Mouse (Mus musculus) cerebral cortex, adult 2 months (tissue): ENCODE measurements around the gene Gm44596.

Experiments
- WGBS: fragments of 180-500 bp; shearing (Covaris S2); methylation state at CpG from one replicate; pipeline ENCODE4 v1.1.7; 2018; 5-methylcytosine and 5-hydroxymethylcytosine counted together

Gene Gm44596

GRCm38 (mm10) chr6:128380594-128381167, 5.4 kb downstream of the Gm44596 start:
- WGBS, result 63% methylated on average over 1 of the region's 1 CpGs

DNA sequence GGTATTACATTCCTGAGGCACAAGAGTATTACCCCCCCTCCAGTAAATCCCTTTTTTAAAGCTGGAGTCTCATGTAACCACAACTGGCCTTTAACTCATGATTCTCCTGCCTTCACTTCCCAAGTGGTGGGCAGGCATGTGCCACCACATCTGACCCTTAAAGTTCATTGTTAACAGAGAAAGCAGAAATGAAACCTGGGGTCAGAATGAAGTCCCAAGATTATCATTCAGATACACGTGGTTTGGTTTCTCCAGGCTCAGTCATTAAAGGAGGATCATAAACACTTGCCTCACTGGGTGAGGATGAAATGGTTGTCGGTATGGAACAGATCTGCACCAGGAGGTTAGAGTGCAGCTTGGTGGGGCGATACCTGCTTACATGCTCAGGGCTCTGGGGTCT, 6.0 kb downstream of the Gm44596 start:
- 85% methylated on average over 3 of the region's 3 CpGs for WGBS

DNA sequence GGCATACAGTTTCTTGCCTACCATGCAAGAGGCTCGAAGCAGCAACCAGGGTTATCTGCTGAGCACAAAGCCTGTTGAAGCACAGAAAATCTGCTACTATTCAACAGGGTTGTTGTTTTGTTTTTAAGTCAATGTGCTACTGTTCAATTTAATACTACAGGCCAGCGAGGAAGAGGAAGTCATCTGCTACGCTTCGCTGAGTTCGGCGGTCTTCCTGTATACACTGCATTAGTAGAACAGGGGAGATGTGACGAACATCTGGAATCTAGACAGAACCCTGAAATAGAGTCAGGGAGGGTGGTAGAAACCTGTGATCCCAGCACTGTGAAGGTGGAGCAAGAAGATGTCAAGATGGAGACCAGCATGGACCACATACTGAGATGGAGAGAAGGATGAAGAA, 8.4 kb downstream of the Gm44596 start:
- WGBS, result 85% methylated on average over 7 of the region's 7 CpGs

DNA sequence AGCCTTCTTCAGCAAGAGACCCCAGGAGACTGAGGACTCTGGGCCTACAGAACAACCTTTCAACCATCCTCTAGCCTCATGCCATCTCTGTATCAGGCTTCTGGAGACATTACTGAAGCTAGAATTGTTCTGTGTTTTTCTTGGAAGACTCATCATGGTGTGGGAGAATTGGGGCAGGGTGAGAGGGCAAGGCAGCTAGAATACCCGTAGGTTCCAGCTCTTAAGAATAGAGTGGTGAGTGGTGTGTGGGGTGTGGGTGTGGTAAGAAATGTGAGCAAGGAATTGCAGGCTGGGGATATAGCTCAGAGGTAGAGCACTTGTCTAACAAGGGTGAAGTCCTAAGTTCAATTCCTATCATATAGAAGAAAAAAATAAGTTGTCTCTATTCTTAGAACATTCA, 9.7 kb downstream of the Gm44596 start:
- WGBS, result 58% methylated on average over 1 of the region's 1 CpGs

- 89% methylated on average over 1 of the region's 1 CpGs for WGBS
These were observed 13.9 kb downstream of the Gm44596 start for GRCm38 (mm10) chr6:128389185-128389584.

- 63% methylated on average over 1 of the region's 1 CpGs for WGBS
These were observed 15.4 kb downstream of the Gm44596 start for GRCm38 (mm10) chr6:128390683-128391082.

DNA sequence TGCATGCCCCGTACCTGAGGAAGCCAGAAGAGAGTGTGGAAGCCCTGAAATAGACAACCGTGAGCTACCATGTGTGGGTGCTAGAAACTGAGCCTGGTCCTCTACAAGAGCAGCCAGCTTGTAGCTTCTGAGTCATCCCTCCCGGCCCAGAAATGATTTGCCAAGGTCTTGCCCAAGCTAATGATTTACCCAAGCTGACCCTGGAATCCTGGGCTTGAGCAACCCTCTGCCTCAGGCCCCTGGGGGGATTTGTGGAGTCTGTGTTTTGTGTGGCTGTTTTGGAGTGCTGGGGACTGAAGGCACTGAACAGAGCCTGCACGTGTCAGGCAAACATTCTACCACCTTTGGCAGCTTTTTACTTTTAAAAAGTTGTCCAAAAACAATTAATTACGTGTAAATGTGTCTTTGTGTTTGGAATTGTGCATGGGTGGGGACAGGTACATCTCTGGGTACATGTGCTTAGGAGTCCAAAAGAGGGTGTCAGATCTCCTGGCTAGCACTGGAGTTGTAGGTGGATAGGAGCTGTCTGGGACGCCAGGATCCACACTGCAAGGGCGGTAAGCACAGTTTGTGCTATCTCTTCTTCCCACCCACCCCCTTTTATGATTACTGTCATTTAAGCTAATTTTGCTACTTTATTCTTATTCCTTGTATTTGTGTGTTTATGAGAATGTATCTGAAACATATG, 22.4 kb downstream of the Gm44596 start:
- WGBS, result 65% methylated on average over 7 of the region's 7 CpGs

- 73% methylated on average over 3 of the region's 3 CpGs for WGBS
These were observed 23.7 kb downstream of the Gm44596 start, which contains the start of gene Nrip2 for GRCm38 (mm10) chr6:128398996-128399395. TSS of gene Nrip2 (plus strand) at chr6:128399296.

GRCm38 (mm10) chr6:128399421-128400185, 24.3 kb downstream of the Gm44596 start:
- WGBS, result 30% methylated on average over 20 of the region's 21 CpGs

GRCm38 (mm10) chr6:128404708-128405107, 29.4 kb downstream of the Gm44596 start:
- WGBS, result 43% methylated on average over 5 of the region's 5 CpGs

DNA sequence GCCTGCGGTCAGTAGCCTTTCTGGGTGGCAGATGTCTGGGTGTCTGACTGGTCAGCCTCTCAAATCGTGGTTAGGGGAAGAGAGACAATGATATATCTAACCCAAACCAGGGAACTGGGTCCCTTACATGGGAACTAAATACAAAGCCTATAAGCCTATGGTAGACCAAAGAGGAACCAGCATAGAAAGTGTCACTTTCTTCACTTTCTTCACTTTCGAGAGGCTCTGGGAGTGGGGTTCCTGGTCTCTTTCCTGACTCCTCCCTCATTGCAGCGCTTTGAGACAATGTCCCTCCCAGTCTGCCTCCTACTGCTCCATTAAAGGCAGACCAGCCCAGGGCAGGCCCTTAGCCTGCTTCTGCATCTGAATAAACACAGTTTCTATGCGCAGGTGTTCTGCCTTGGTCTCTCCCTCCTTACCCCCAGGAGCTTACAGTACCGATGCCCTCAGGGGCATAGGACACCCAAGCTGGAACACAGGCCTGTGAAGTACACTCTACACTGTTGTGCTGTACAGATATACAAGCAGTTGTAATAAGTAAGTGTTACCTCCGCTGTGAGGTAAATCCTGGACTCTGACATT, 33.3 kb downstream of the Gm44596 start:
- 90% methylated on average over 7 of the region's 7 CpGs for WGBS

GRCm38 (mm10) chr6:128410305-128410704, 35.0 kb downstream of the Gm44596 start:
- 72% methylated on average over 13 of the region's 13 CpGs for WGBS

DNA sequence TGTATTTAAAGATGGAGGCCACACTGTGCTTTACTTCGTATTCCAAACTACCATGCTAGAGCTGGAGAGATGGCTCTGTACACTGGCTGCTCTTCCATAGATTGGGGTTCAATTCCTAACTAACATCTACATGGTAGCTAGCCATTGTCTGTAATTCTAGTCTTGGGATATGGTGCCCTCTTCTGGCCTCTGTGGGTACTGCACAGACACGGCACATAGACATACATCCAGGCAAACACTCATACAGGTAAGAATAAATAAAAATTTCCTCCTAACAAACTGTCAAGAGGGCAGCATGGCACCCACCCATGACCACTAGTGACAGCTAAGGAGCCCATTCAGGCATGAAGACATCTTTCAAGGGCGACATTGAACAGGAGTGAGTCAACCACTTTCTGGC, 35.8 kb downstream of the Gm44596 start:
- WGBS, result 17% methylated on average over 3 of the region's 3 CpGs

DNA sequence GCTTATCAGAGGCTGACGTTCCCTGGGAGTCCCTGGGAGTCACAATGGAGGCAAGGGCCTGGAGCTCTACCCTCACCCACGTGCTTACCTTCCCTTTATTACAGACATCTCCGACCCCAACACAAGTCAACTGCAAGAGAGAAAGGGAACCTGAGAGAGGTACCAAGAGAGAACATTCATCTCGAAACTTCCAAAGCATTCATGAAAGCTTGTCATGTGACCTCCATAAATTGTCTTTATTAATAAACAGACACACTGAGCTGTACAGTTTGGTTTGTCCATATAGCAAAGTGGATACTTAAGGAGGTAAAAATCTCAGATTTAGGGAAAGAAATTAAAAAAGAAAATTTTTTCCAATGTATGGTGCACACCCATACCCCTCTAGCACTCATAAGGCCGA, 40.9 kb downstream of the Gm44596 start:
- 89% methylated on average over 5 of the region's 5 CpGs for WGBS

DNA sequence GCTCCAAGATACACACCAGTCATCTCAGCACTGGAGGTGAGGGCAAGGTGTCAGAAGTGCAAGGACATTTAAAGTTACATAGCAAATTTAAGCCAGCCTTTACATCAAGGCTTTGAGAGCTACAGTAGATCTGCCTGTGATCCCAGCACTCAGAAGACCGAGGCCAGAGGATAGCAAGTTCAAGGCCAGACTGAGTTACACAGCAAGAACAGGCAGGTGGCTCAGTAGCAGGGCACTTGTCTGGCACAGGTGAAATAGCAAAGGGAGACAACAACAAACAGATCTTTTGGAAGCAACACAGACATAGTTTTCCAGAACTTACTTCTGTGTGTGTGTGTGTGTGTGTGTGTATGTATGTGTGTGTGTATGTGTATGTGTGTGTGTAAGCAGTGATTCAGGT, 42.8 kb downstream of the Gm44596 start:
- 92% methylated on average over 1 of the region's 1 CpGs for WGBS

DNA sequence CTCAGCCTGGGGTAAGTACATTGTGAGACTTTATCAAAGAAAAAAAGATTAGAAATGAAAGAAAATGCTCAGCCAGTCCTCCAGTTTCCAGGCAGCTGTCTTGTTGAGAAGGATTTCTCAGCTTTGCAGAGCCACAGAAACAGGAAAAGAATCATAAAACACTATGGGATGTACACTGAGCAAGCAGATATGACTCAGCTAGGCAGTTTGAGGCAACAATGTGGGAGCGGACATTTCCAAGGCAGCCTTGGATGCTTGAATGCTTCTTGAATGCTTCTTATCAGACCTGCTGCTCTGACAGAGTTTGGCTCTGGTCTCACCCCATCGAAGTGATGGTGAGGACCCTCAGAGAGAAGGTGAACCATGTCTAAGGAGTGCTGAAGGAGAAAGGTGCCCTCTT, 45.7 kb downstream of the Gm44596 start:
- 47% methylated on average over 2 of the region's 2 CpGs for WGBS

GRCm38 (mm10) chr6:128421480-128421879, 46.2 kb downstream of the Gm44596 start:
- 78% methylated on average over 3 of the region's 3 CpGs for WGBS

DNA sequence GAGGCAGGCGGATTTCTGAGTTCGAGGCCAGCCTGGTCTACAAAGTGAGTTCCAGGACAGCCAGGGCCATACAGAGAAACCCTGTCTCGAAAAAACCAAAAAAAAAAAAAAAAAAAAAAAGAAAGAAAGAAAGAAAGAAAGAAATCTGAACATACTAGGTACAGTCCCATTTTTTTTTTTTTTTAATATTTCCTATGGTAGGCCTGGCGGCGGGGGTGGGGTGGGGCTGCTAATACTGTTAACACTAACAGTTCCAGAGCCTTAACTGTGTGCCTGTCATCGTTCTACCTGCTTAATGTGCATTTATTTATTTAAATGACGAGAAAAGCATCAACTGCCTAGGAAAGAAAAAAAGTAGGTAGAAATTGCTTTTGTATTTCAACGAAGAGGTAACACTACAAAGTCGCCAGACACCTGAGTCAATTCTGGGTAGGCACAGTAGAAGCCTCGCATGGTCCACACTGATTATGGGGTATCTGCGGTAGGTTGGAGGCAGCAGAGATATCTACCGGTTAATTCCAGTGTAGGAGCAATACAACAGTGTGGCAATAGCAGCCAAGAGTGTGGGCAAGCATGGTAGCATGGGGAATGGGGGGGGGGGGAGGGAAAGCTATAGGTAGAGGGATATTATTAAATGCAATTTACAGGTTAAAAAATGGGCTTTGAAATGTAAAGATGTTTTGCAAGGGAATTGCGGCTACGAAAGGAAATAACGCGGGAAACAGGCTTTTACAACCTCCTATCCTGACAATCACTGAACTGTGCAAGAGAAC, 48.4 kb downstream of the Gm44596 start:
- WGBS, result 35% methylated on average over 16 of the region's 16 CpGs

GRCm38 (mm10) chr6:128424269-128425019, 49.1 kb downstream of the Gm44596 start, which contains the start of gene Itfg2:
TSS of gene Itfg2 (minus strand) at chr6:128424931.
- WGBS, result under 1% methylated on average over 42 of the region's 42 CpGs

DNA sequence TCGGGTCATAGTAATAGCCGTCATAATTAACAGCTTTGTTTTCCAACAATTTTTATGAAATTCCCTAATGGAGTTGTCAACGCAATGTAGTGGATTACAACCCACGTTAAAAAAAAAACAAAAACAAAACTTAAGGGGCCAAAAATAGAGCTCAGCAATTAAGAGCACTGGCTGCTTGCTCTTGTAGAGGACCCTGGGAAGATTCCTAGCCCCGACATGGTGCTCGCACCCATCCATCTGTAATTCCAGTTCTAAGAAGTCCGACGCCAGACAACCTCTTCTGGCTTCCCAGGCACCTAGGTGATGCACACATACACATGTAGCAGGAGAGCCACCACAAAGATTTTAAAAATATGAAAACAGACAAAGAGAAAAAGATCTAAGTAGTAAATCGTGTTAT, 49.7 kb downstream of the Gm44596 start:
- WGBS, result 17% methylated on average over 9 of the region's 9 CpGs

GRCm38 (mm10) chr6:128427571-128427970, 52.3 kb downstream of the Gm44596 start:
- 98% methylated on average over 5 of the region's 5 CpGs for WGBS
